Mouse (Mus musculus) stomach, embryonic 15.5 days (tissue): ENCODE data around the gene Ccm2l. TPM values are rescaled to one million over a fixed set of nuclear protein-coding genes. Genes with fewer than 3 reads are reported as not detected.

ENCODE experiments used
- polyA plus RNA-seq: library from polyadenylated mRNA; unstranded; fragments of >200 nt; fragmentation: Nextera tagmentation; extraction: Ambion mirVana; gene quantifications from 2 replicates; pipeline ENCODE4 v1.2.1, GENCODE M21; 2015

Ccm2l gene
- polyA plus RNA-seq, 1 experiment from 2014 or later = 1.9 TPM

Other genes starting within 250 kb of the Ccm2l start
- gene Bcl2l1, start 234.2 kb upstream of the Ccm2l start, polyA plus RNA-seq = 69.8 and 75.7 TPM in 2 replicates
- gene Tpx2, start 218.0 kb upstream of the Ccm2l start, polyA plus RNA-seq = 66.5 TPM in 2 replicates
- gene Mylk2, start 154.6 kb upstream of the Ccm2l start, polyA plus RNA-seq = 0.08 and 0.19 TPM in 2 replicates
- gene Foxs1, start 132.7 kb upstream of the Ccm2l start, polyA plus RNA-seq = 3.1 and 4.3 TPM in 2 replicates
- 0.23 and 0.45 TPM in 2 replicates for gene Dusp15, start 114.3 kb upstream of the Ccm2l start, polyA plus RNA-seq
- 0.21 and 0.35 TPM in 2 replicates for gene Ttll9, start 103.5 kb upstream of the Ccm2l start, polyA plus RNA-seq
- gene Pdrg1, start 50.5 kb upstream of the Ccm2l start, polyA plus RNA-seq = 98.9 and 101 TPM in 2 replicates
- 0.06 and 0.09 TPM in 2 replicates for gene Xkr7, start 34.1 kb upstream of the Ccm2l start, polyA plus RNA-seq
- gene Hck, start 42.5 kb downstream of the Ccm2l start, polyA plus RNA-seq = 6.5 and 6.8 TPM in 2 replicates
- gene Tm9sf4, start 95.3 kb downstream of the Ccm2l start, polyA plus RNA-seq = 80.5 and 85.6 TPM in 2 replicates
- 8.6 and 9.9 TPM in 2 replicates for gene Tspyl3, start 159.5 kb downstream of the Ccm2l start, polyA plus RNA-seq
- 20.5 and 25.6 TPM in 2 replicates for gene Plagl2, start 175.5 kb downstream of the Ccm2l start, polyA plus RNA-seq
- 8.8 and 9.0 TPM in 2 replicates for gene Pofut1, start 175.6 kb downstream of the Ccm2l start, polyA plus RNA-seq
- gene Kif3b, start 225.5 kb downstream of the Ccm2l start, polyA plus RNA-seq = 6.3 and 7.0 TPM in 2 replicates